Mouse (Mus musculus) adrenal gland, adult 2 months (tissue): ENCODE measurements around the gene Dnah2. TPM values are rescaled to one million over a fixed set of nuclear protein-coding genes. Genes with fewer than 3 reads are reported as not detected.
"Not testable (repeated sequence)": the region's sequence is repeated elsewhere in the genome, so short reads cannot be mapped to it uniquely, and the experiment has no call there.

Experiments
- DNase-seq: peaks from one replicate; pipeline ENCODE4 v3.0.0; 2021
- polyA plus RNA-seq: library from polyadenylated mRNA; depleted of rRNA; stranded (reverse); fragments of >200 nt; gene quantifications from 2 replicates; pipeline ENCODE4 v1.2.3, GENCODE M21; 2012
- total RNA-seq, 2 experiments: library from RNA; stranded (reverse); gene quantifications; 2 replicates each; pipeline ENCODE4 v1.2.3; 2021

Dnah2 gene
- total and polyA plus RNA-seq, 3 experiments, result 0.19 to 0.66 (median 0.32) TPM

DNA sequence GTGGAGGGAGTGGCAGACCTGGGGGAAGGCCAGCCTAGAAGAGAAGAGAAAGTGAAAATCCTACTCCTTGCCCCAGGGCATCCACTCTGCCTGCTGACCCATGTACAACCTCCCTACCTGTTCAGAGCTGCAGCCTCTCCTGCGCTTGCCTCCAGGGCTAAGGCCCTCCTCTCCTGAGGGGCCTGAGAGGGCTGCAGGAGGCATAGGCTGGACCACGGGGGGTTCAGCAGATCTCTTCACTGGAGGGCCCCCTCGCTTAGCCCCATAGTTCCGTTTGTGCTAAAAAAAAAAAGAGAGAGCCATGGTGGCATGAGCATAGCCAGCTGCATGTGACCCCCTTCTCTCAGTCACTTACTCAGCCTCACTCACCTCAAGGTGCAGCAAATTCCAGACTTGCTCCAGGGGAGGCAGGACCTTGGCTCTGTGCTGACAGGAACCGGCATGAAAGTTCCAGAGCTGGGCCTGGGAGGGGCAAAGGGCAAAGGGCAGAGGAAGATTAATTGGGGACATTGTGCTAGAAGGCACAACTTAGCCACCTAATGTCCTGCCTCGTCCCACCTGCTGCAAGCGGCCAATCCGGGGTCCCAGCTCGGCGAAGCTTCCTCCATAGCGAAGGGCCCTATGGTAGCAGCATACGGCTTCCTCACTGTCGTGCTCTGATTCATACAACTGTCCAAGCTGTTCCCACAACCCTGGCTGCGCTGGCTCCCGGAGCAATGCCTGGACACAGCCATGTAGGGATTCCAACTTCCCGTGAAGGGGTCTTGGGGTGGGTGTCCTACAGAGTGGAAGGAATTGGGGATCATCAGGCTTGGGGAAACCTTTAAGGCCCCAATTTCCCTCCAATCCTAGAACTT lies 141.8 kb downstream of the Dnah2 start:
- no peak for DNase-seq

DNA sequence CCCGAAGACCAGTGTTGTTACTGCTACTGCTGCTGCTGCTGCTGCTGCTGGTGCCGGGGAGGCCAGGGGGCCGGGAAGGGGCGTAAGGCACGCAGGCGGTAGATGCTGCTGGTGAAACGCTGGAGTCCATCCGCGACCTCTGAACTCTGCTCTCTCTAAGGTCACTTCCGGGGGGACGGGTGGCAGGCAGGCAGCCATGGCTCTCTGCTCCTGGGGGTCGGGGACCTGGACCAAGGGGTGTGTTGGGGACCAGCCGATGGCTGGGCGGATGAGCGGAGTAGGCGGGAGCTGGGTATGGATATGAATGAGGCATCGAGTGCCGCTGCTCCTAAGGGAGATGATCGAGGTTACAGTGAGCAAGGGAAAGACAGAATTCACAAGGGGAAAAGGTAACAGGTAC lies 142.6 kb downstream of the Dnah2 start:
- DNase-seq, result no peak

DNA sequence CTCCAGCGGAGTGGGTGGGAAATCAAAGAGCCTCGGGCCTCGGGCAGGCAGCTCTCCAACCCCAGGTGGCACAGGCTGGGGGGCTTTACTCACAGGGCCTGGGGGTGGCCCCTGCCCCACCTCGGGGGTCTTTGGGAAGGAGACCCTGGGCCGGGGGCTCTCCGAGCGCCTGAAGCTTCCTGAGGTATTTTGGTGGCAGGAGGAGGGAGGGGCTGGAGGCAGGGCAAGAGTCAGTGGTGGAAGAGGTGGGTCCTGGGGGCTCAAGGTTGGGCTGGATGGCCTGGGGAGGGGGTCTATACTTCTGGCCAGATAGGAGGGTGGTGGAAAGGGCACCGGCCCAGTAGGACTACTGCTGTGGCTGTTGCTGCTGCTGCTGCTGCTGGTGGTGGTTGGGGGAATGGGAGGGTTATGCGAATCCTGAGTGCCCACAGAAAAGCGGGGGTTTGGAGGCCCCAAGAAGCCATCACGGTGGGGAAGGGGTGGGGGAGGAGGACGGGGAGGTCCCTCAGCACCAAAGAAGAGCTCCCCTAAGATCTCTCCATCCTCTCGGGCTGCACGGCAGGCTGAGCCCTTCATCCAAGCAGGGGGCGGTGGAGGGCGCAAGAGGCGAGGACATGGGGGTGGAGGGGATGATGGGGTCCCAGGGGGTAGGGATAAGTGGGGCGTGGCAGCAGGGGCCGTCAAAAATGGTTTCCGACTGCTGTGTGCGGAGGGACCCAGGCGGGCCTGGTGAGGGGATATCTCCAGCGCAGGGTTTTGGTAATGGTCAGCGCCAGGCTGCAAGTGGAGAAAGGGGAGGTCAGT lies 143.3 kb downstream of the Dnah2 start:
- no peak for DNase-seq

DNA sequence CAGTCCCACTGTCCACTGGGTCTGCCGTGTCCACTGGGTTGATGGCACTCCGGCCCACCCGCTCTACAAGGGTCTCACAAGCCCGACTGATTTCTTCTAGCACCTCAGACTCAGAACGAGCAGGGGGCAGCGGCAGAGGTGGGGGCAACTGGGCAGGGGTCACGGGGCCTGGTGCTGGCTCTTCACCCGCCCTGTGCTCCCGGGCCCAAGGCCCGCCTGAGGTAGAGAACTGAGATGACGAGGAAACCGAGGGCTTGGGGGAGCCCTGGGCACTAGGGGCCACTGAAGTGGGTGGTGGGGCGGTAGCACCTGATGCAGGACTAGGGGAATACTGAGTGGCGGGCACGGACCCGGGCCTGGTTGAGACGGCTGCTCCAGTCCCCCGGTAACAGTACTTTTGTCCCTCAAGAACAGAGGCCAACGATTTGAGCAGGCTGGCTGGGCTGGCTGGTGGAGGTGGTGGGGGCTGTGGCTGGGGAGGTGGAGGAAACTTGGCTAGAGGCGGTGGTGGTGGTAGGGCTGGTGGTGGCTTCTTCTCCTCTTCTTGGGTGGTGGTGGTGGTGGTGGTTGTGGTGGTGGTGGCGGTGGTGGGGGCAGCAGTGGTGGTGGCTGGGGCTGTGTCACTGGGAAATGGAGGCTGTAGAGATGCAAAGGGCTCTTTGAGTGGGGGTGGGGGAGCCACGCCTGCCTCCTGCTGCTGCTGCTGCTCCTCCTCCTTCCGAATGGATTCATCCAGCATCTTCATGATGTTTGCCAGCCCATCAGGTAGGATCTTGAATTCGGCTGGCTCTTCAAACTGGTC lies 144.1 kb downstream of the Dnah2 start:
- DNase-seq, result no peak

DNA sequence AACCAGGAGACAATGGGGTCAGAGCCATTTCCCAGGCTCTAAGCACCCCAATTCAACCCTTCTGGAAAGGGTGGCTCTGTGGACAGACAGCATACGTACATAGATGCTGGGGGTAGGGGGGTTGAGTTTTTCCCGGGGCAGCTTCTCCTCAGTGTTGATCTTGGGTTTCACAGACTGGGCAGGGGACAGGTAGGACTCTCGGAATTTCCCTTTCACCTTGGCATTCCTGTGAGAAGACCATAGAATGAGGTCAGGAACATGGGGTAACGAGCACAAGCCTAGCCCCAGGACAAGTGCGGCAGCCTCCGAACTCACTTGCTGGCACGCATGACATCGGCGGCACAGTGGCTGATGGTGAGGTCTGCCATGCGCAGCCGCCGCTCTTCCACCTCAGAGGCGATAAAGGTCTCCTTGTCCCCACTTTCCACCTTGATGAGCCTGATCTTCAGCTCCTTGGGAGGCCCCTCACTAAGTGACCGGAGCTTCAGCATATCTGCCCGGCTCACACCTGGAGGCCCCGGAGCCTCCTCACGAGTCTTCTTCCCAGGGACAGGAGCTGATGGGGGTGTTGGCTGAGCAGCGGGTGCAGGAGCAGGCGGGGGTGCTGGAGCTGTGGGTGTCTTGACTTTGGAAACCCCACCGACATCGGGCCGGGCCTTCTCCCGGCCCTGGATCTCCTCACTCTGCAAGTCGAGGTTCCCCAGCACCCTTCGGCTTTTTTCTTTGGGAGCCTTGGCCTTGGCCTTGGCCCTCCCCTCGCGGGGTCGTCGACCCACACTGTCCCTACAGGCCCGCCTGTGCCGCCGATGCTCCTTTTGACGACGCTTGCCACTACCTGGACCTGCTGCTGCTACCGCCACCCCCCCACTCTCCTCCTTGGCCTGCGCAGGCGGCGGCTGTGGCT lies 145.0 kb downstream of the Dnah2 start:
- DNase-seq, result no peak

DNA sequence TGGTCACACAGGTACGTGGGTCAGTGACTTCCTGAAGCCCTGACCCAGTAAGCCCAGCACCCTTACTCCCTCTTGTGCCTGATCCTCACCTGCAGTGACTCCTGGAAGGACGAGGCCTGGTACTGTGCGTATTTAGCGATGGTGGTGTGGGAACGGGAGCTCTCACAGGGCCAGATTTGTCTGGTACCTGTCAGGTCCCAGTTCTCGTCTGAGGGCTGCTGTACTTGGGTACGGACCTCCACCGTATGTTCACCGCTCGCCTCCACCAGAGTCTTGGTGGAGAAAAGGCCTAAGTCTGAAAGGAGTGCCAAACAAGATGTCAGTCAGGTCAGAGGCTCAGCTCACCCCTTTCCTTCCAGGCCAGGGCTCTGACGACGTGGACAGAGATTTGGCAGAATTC lies 146.9 kb downstream of the Dnah2 start:
- DNase-seq, result no peak

DNA sequence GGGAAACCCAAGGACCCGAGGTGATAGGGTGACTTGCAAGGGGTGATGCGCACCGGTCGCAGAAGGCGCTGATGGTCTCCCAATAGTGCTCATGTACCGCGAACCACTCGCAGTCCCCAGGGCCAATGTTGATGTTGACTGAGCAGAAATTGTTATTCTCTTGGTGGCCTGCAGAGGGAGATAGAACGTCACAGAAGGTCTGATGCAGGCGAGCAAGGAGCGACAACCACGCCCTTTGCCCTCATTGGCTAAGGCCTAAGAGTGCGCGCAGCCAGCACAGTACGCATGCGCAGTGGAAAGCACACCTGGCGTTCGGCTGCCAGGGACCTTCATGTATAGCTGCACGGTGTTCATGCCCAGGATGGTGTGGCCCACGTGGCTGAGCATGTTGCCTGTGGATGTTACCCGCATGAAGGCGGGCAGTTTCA lies 147.7 kb downstream of the Dnah2 start:
- peak; percentile 90 for DNase-seq

DNA sequence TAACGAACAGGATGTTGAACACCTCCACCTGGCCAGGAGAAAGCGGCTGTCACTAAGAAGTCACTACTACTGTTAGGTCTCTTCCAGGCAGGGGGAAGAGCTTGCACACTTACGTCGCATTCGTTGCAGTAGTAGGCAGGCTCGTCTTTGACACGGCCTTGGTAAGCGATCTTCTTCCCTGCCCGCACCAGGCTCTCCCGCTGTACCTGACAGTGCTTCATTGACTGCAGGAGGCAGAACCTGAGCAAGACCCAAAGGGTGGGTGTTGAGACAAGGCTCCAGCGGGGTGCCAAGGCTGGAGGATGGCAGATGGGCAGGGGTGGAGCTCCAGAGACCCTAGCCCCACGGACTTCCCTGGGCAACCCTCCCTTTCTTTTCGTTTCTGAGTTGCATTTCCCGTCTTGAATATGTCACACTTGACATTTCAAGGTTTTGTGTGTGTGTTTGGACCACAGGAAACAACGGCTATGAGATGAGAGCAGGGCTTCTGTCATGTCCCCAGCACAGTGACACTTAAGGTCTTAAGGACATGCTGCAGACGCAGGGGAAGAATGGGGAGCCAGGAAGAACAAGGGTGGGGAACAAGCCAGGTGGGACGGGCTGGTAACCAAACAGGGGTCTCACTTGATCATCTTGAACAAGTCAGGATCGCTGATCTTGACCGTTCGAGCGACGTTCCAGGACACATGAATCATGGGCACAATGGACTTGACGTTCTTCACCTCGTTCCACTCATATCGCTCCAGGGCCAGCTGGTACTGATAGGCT lies 148.6 kb downstream of the Dnah2 start:
- DNase-seq, result no peak

DNA sequence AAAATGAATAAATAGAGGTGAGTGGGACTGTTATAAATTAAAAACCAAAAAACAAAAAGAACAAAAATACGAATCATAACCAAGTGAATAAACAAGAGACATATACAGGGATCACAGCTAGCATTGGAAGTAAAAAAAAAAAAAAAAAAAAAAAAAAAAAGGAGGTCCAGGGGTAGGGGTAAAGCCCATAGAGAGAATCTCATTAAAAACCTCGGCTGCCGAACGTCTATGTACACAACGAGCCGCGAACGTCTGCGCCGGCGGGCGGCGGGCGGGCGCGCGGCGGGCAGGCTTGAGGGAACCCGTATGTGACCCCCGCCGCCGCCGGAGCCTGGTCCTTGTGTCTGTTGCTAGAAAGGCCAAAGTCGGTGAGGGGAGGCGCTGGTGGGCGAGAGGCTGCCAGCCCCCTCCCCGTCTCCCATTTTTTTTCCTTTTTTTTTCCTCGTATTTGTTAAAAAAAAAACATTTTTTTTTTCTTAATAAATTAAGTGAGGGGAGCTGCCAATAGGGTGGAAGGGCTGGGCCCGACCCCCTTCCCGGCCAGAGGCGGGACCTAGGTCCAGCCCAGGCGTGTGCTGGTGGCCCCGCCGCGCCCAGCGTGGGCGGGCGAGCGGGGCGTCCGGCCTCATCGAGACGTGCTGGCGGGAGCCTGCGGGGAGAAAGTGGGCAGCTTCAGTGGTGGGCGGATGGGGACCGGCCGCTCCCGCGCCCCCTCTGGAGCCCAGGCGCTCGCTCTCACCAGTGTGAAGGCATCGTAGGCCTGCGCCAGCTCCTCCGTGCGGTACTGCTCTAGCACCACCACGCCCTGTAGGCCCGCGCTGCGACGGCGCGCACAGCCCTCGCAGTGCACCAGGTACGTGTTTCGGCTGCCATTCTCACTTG lies 149.5 kb downstream of the Dnah2 start:
- no peak for DNase-seq

DNA sequence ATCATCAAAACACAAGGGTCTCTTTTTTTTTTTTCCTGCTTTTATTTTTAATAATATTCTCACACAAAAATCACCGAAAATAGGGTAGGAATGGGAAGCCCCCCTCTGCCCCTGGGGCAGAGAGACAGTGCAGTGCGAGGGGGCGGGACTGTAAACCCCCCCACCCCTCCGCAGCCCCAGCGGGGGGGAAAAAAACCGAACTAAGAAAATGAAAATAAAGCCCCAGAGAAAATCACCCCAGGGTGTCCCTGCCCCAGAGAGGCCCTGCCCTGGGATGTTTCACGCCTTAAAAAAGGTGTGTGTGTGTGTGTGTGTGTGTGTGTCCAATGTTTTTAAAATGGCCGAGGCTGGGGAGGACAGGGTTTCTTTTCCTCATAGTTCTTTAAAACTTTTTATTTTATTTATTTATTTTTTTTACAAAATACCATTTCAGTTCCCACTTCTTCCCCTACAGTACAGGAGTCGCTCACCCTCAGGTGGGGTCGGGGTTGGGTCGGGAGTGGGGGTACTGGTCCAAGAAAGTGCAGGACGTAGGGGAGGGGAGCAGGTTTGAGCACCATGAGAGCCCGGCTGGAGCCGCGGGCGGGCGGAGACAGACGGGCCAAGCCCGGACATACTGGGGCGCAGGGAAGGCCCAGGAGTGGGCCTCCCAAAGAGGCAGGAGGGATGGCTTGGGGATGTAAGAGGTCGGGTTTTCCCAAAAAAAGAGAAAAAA lies 150.3 kb downstream of the Dnah2 start:
- DNase-seq, result no peak

DNA sequence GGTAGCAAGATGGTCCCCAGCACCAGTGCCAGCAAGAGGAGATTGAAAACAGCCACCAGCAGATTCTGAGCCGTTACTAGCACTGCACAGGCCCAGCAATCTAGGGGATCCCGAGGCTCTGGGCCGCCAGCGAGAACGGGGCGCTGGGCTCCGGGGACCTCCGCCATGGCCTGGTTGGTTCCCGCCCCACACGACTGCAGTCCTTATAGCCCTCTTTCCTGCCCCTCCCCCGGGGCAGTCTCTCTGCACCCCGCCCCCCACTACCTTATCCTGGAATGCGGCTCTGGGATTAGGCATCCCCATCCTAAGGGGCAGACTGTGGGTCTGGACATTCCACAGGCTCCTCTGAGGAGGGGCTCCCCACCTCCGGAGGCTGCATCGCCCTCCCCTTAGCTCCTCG lies 150.9 kb downstream of the Dnah2 start, which contains the start of gene Tmem88:
Gene Tmem88 (minus strand): TSS at position 176 of the 400 bp plus-strand sequence.
- DNase-seq, result peak; percentile 64

DNA sequence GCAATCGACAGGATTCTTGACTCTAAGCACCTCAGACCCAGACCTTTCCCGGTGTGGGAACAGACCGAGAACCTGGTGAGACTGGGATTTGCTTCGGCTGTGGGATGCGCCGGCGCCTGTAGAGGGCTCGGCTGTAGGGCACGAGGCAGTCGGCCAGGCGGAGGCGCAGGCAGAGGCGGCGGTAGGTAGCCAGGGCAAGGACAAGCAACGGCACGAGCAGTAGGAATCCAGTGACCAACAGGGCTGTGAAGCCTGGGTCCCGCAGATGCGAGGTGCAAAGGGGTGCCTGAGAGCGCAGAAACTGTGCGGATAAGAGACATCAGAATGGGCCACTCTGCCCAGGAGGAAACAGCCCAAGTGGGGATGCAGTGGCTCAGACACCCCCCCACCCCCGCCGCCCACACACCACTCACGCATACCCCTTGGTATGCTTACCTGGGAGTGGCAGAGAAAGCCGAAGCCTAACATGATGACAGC lies 151.3 kb downstream of the Dnah2 start:
- peak; percentile 51 for DNase-seq

DNA sequence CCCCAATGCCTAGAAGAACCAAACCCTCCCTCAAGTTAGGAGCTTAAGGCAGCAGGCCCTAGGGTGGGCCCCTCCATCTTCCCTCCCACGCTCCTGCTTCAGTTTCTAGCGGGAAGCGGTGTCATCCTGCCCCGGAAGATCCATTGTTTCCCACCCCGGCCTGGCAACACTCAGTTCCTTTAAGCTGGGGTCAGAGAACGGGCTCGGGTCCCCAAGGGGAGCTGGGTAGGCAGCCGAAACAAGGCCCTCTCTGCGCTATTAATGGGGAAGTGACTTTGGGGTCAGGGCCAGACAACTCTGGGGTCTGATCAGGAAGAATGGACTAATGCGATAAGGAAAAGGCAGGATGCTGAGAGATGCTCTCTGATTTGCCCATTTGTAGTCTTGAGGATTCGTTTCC lies 152.1 kb downstream of the Dnah2 start:
- DNase-seq, result peak; percentile 74

DNA sequence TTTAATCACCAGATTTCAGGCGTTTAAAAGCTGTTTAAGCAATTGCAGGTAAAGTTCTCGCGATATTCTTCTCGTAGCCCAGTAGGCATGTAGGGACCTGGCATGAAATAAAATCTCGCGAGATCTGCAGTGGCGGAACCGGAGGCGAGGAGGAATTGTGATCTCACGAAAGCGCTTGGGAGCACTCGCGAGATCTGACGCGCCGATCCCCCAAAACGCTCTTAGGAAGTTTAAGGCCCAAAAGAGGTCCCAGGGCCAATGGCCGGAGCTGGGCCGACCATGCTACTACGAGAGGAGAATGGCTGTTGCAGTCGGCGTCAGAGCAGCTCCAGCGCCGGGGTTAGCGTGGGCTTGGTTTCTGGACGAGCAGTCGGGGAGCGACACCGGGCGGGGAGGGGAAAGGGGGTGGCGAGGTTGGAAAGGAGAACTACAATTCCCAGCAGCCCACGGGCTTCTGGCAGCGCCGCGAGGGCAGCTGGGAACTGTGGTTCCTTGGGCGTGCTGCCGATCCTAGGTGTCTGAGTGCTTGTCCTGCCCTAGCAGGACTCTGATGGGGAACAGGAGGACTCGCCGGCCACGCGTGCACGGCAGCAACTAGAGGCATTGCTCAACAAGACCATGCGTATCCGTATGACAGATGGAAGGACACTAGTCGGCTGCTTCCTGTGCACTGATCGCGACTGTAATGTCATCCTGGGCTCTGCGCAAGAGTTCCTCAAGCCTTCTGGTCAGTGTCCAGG lies 153.1 kb downstream of the Dnah2 start:
- peak; percentile 96 for DNase-seq

DNA sequence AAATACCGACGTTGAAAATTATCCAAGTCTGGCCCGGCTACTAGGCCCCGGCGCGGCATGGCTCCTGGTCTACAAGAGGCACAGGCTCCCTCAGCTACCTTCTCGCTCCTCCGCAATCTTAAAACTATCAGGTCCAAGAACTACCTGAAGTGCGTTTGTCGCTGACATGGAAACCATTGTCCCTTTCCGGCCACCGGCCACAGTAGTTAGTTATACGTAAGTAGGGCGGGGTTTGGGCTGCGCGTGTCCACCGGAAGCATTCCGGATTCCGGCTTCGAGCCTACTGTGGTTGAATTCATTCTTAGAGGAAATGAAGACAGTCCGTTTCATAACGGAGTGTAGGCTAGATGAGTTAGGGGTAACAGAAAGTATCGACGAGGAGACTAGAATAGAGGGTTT lies 153.7 kb downstream of the Dnah2 start, which contains the start of the genes Naa38 and Cyb5d1:
Gene Naa38 (plus strand): TSS at position 253 of the 399 bp plus-strand sequence.
Gene Cyb5d1 (minus strand): TSS at position 397 of the 399 bp plus-strand sequence.
- peak; percentile 93 for DNase-seq

DNA sequence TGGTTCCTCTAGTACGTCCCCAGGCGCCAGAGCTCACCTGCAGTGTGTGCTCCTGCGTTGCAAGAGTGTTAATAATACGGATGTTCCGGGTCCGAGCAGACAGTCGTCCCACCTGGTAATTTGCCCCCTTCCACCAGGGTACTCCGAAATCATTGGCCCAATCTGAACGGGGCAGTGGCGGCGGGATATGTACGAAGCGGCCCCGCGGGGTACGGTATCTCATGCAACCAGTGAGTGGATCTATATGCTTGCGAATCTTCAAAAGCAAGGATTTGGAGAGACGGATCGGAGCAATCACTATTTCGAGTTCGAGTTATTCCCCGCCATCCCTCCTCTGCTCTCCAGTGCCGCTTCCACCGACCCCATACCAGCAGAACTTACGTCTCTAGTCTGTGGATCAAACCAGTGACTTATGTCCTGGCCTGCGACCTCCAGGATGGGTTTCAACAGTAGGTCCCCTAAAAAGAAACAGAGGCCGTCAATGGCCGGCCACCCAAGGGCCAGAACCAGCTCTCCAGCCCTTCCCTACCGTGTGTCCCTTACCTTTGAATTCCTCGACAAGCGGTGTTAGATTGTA lies 154.2 kb downstream of the Dnah2 start:
- DNase-seq, result not testable (repeated sequence)

DNA sequence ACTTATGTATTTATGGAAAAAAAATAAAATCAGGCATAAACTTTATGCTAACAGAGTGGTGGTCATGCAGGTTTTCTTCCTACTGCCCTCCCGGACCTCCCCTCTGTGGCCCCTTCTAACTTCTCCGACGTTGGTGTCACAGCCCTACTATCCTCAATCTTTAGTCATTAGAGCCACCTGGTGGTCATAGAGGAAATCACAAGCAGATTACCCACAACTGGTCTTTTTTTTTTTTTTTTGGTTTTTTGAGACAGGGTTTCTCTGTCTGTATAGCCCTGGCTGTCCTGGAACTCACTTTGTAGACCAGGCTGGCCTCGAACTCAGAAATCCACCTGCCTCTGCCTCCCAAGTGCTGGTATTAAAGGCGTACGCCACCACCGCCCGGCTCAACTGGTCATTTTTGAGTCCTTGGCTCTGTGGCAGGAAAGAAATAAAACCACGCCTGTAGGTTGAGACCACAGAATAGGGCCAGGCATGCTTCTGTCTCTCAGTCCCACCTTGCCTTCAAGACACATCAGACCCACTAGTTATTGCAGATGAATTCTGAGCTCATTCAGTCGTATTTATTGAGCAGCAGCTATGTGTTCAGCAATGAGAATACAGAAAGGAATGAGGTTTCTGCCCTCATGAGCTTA lies 158.4 kb downstream of the Dnah2 start:
- DNase-seq, result peak; percentile 64
